Mouse (Mus musculus) cerebellum, postnatal 4 days (tissue): ENCODE data around the gene Pcdh17.

Experiments
- DNase-seq, 2 experiments: peaks; one replicate each; pipeline ENCODE4 v3.0.0; 2022; ENCODE audit warnings: low spot score in 2 of 2, mixed read lengths in 1 of 2

Pcdh17 gene

GRCm38 (mm10) chr14:84477411-84477810 is 34.0 kb downstream of the Pcdh17 start:
- DNase-seq = no peak

- no peak for DNase-seq
Observed at GRCm38 (mm10) chr14:84480546-84480945, 37.2 kb downstream of the Pcdh17 start.

DNA sequence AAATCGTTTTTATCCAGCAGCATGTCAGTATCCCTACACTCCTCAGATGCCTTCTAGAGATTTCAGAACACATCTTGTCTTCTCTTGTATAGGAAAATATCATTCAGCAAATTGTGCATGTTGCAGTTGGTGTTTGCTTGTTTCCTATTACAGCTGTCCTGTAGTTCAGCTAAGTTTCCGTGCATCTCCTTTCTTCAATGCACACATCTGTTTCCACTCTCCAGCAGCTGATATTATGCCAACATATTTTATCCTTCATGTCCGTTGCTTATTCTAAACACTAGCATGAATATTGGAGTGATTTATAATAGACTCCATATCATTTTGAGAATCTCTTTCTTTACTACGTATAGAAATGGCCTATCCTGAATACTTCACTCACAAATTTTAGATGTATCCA is 41.0 kb downstream of the Pcdh17 start:
- DNase-seq = no peak

GRCm38 (mm10) chr14:84511010-84511409 is 67.6 kb downstream of the Pcdh17 start:
- DNase-seq = no peak

DNA sequence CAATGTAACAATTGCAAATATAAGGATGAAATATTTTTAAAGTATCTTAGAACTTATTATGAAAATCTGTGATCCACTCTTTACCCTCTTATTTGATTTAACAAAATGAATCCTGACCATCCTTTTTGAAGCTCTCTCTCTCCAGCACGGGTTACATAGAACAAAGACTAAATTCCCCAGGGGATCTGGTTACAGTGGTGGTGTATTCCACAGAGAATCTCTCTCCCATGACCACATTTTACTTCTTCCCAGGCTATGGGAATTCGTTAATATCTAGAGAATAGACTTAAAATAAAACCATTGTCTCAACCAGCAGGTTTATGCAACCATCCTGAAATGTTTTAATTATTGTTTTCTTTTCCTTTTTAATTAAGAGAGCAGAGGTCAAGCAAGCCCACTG is 89.0 kb downstream of the Pcdh17 start:
- no peak for DNase-seq

- no peak for DNase-seq
Observed at GRCm38 (mm10) chr14:84535264-84535663, 91.9 kb downstream of the Pcdh17 start.

DNA sequence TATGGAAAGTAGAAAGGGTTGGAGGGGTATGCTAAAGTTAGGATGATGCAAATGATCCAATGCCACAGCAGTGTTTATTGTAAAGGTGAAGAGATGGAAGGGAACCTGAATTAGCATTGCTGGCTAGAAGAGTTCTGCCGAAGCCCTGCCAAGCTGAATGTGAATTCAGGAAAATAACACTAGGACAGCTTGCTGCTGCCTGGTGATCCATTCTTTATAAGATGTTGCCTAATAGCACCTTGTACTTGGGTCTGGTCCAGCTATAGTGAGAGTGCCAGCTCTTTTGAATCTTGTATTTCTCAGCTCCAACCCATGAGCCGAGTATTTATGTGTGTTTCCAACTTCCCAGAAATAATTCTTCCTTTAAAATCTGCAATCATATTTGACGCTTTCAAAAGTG is 98.5 kb downstream of the Pcdh17 start:
- DNase-seq = no peak

- no peak for DNase-seq
Observed at GRCm38 (mm10) chr14:84545968-84546367, 102.6 kb downstream of the Pcdh17 start.

DNA sequence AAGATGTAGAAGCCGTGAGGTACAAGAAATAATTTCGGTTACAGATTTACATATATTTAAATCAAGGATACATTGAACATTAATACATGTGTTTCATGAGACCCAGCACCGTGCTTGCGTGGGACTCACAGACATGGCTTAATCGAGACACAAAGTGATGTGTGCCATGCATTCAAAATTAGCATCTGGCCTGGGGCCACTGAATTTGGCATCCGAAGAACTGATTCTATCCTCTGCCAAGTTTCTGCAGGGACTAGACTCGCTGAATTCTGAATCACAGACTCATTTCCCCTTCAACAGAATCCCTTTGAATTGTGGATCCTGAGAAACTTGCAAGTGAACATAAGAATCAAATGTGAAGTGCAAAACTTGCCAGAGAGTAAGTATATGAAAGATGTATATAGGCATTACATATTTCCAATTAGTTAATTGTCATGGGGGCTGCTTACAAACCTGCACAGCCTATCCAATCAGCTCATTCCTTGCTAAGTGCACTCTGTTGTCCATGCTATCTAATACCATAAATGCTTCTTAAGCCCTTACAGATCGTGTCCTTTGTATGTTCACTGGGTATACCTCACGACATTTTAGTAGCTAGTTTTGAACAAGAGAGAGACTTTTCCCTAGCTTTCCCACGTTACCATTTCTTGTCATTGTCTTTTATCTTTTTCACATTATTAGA is 104.3 kb downstream of the Pcdh17 start:
- peak; percentile 37 to 75 for DNase-seq

- DNase-seq = no peak
Observed at GRCm38 (mm10) chr14:84551546-84551945, 108.2 kb downstream of the Pcdh17 start.

GRCm38 (mm10) chr14:84571071-84571470 is 127.7 kb downstream of the Pcdh17 start:
- DNase-seq = no peak
